Mouse (Mus musculus): Measurements from ENCODE around the gene Fam178b. TPM values are rescaled to one million over a fixed set of nuclear protein-coding genes. Genes with fewer than 3 reads are reported as not detected.
"Not testable (repeated sequence)": the region's sequence is repeated elsewhere in the genome, so short reads cannot be mapped to it uniquely, and the experiment has no call there.

Fam178b gene
- total RNA-seq, 1 experiment from 2014 or later, result 0.87 TPM

GRCm38 (mm10) chr1:36674936-36675335 lies 8.0 kb downstream of the Fam178b start:
- ATAC-seq (replicated peaks; ENCODE audit: low read depth, poor library complexity, severe bottlenecking), result no peak

GRCm38 (mm10) chr1:36672648-36673350 lies 10.2 kb downstream of the Fam178b start:
- ATAC-seq (replicated peaks; ENCODE audit: low read depth, poor library complexity, severe bottlenecking), result no peak

- ATAC-seq (replicated peaks; ENCODE audit: low read depth, poor library complexity, severe bottlenecking), result no peak
Measured at GRCm38 (mm10) chr1:36671260-36671659, 11.7 kb downstream of the Fam178b start.

- peak; percentile 56 for ATAC-seq (replicated peaks; ENCODE audit: low read depth, poor library complexity, severe bottlenecking)
Measured at GRCm38 (mm10) chr1:36670256-36670655, 12.7 kb downstream of the Fam178b start.

- not testable (repeated sequence) for ATAC-seq (replicated peaks; ENCODE audit: low read depth, poor library complexity, severe bottlenecking)
Measured at GRCm38 (mm10) chr1:36668007-36668406, 15.0 kb downstream of the Fam178b start.

GRCm38 (mm10) chr1:36665934-36666333 lies 17.0 kb downstream of the Fam178b start:
- ATAC-seq (replicated peaks; ENCODE audit: low read depth, poor library complexity, severe bottlenecking), result no peak

- no peak for ATAC-seq (replicated peaks; ENCODE audit: low read depth, poor library complexity, severe bottlenecking)
Measured at GRCm38 (mm10) chr1:36665165-36665723, 17.7 kb downstream of the Fam178b start.

GRCm38 (mm10) chr1:36664457-36664856 lies 18.5 kb downstream of the Fam178b start:
- ATAC-seq (replicated peaks; ENCODE audit: low read depth, poor library complexity, severe bottlenecking), result peak; percentile 65; the same call in 1 of the 2 replicates

- ATAC-seq (replicated peaks; ENCODE audit: low read depth, poor library complexity, severe bottlenecking), result 0 out of 2 replicates have a peak, but pooled peaks have one; percentile 36
Measured at GRCm38 (mm10) chr1:36658621-36659399, 24.2 kb downstream of the Fam178b start.

- peak; percentile 25; the same call in 1 of the 2 replicates for ATAC-seq (replicated peaks; ENCODE audit: low read depth, poor library complexity, severe bottlenecking)
Measured at GRCm38 (mm10) chr1:36657658-36658415, 25.1 kb downstream of the Fam178b start.

GRCm38 (mm10) chr1:36656233-36656632 lies 26.8 kb downstream of the Fam178b start:
- ATAC-seq (replicated peaks; ENCODE audit: low read depth, poor library complexity, severe bottlenecking), result no peak

- no peak for ATAC-seq (replicated peaks; ENCODE audit: low read depth, poor library complexity, severe bottlenecking)
Measured at GRCm38 (mm10) chr1:36655039-36655438, 27.9 kb downstream of the Fam178b start.

GRCm38 (mm10) chr1:36647631-36648030 lies 35.4 kb downstream of the Fam178b start:
- no peak for ATAC-seq (replicated peaks; ENCODE audit: low read depth, poor library complexity, severe bottlenecking)

- ATAC-seq (replicated peaks; ENCODE audit: low read depth, poor library complexity, severe bottlenecking), result no peak
Measured at GRCm38 (mm10) chr1:36646285-36646684, 36.7 kb downstream of the Fam178b start.

GRCm38 (mm10) chr1:36644615-36645007 lies 38.4 kb downstream of the Fam178b start:
- ATAC-seq (replicated peaks; ENCODE audit: low read depth, poor library complexity, severe bottlenecking), result 0 out of 2 replicates have a peak, but pooled peaks have one; percentile 13

GRCm38 (mm10) chr1:36643957-36644614 lies 38.9 kb downstream of the Fam178b start:
- ATAC-seq (replicated peaks; ENCODE audit: low read depth, poor library complexity, severe bottlenecking), result no peak

GRCm38 (mm10) chr1:36635826-36636485 lies 47.0 kb downstream of the Fam178b start:
- no peak for ATAC-seq (replicated peaks; ENCODE audit: low read depth, poor library complexity, severe bottlenecking)

GRCm38 (mm10) chr1:36634940-36635339 lies 48.0 kb downstream of the Fam178b start:
- peak; percentile 80 for ATAC-seq (replicated peaks; ENCODE audit: low read depth, poor library complexity, severe bottlenecking)

GRCm38 (mm10) chr1:36633920-36634319 lies 49.1 kb downstream of the Fam178b start:
- ATAC-seq (replicated peaks; ENCODE audit: low read depth, poor library complexity, severe bottlenecking), result no peak

All from common myeloid progenitor, adult 5-6 weeks (primary cell).